Mouse (Mus musculus): ENCODE measurements around the gene Cbr4. TPM values are rescaled to one million over a fixed set of nuclear protein-coding genes. Genes with fewer than 3 reads are reported as not detected.

Cbr4 gene
- total RNA-seq (2014; fragmentation: Nextera tagmentation) (13.0 and 31.4 TPM in 2 replicates), total RNA-seq (2017) (54.0 and 56.1 TPM in 2 replicates)

GRCm38 (mm10) chr8:61487597-61488156 lies at the start of gene Cbr4:
Cbr4 (plus strand) TSS chr8:61487734.
- peak; percentile 99 for ATAC-seq (replicated peaks; ENCODE audit: low FRiP score, low TSS enrichment, poor library complexity, severe bottlenecking)

- no peak for ATAC-seq (replicated peaks; ENCODE audit: low FRiP score, low TSS enrichment, poor library complexity, severe bottlenecking)
Observed at GRCm38 (mm10) chr8:61442988-61443387, 44.5 kb upstream of the Cbr4 start.

- ATAC-seq (replicated peaks; ENCODE audit: low FRiP score, low TSS enrichment, poor library complexity, severe bottlenecking): no peak
Observed at GRCm38 (mm10) chr8:61444358-61444757, 43.2 kb upstream of the Cbr4 start.

GRCm38 (mm10) chr8:61446329-61446728 lies 41.2 kb upstream of the Cbr4 start:
- no peak for ATAC-seq (replicated peaks; ENCODE audit: low FRiP score, low TSS enrichment, poor library complexity, severe bottlenecking)

GRCm38 (mm10) chr8:61448100-61448499 lies 39.4 kb upstream of the Cbr4 start:
- no peak for ATAC-seq (replicated peaks; ENCODE audit: low FRiP score, low TSS enrichment, poor library complexity, severe bottlenecking)

GRCm38 (mm10) chr8:61448881-61449280 lies 38.7 kb upstream of the Cbr4 start:
- ATAC-seq (replicated peaks; ENCODE audit: low FRiP score, low TSS enrichment, poor library complexity, severe bottlenecking): no peak

- ATAC-seq (replicated peaks; ENCODE audit: low FRiP score, low TSS enrichment, poor library complexity, severe bottlenecking): peak; percentile 55; the same call in 1 of the 2 replicates
Observed at GRCm38 (mm10) chr8:61450916-61451575, 36.5 kb upstream of the Cbr4 start.

GRCm38 (mm10) chr8:61451721-61452337 lies 35.7 kb upstream of the Cbr4 start:
- ATAC-seq (replicated peaks; ENCODE audit: low FRiP score, low TSS enrichment, poor library complexity, severe bottlenecking): no peak

GRCm38 (mm10) chr8:61459763-61460162 lies 27.8 kb upstream of the Cbr4 start:
- ATAC-seq (replicated peaks; ENCODE audit: low FRiP score, low TSS enrichment, poor library complexity, severe bottlenecking): no peak

- ATAC-seq (replicated peaks; ENCODE audit: low FRiP score, low TSS enrichment, poor library complexity, severe bottlenecking): no peak
Observed at GRCm38 (mm10) chr8:61462221-61462620, 25.3 kb upstream of the Cbr4 start.

GRCm38 (mm10) chr8:61464393-61464792 lies 23.1 kb upstream of the Cbr4 start:
- ATAC-seq (replicated peaks; ENCODE audit: low FRiP score, low TSS enrichment, poor library complexity, severe bottlenecking): 0 out of 2 replicates have a peak, but pooled peaks have one; percentile 47

GRCm38 (mm10) chr8:61466696-61467552 lies 20.6 kb upstream of the Cbr4 start:
- ATAC-seq (replicated peaks; ENCODE audit: low FRiP score, low TSS enrichment, poor library complexity, severe bottlenecking): no peak

GRCm38 (mm10) chr8:61467553-61467815 lies 20.1 kb upstream of the Cbr4 start:
- ATAC-seq (replicated peaks; ENCODE audit: low FRiP score, low TSS enrichment, poor library complexity, severe bottlenecking): no peak

GRCm38 (mm10) chr8:61470213-61470612 lies 17.3 kb upstream of the Cbr4 start:
- no peak for ATAC-seq (replicated peaks; ENCODE audit: low FRiP score, low TSS enrichment, poor library complexity, severe bottlenecking)

GRCm38 (mm10) chr8:61475251-61475673 lies 12.3 kb upstream of the Cbr4 start:
- no peak for ATAC-seq (replicated peaks; ENCODE audit: low FRiP score, low TSS enrichment, poor library complexity, severe bottlenecking)

- ATAC-seq (replicated peaks; ENCODE audit: low FRiP score, low TSS enrichment, poor library complexity, severe bottlenecking): no peak
Observed at GRCm38 (mm10) chr8:61476160-61476559, 11.4 kb upstream of the Cbr4 start.

GRCm38 (mm10) chr8:61478150-61478549 lies 9.4 kb upstream of the Cbr4 start:
- ATAC-seq (replicated peaks; ENCODE audit: low FRiP score, low TSS enrichment, poor library complexity, severe bottlenecking): no peak

- no peak for ATAC-seq (replicated peaks; ENCODE audit: low FRiP score, low TSS enrichment, poor library complexity, severe bottlenecking)
Observed at GRCm38 (mm10) chr8:61478793-61479192, 8.7 kb upstream of the Cbr4 start.

GRCm38 (mm10) chr8:61479506-61480214 lies 7.9 kb upstream of the Cbr4 start:
- peak; percentile 94 for ATAC-seq (replicated peaks; ENCODE audit: low FRiP score, low TSS enrichment, poor library complexity, severe bottlenecking)

Data from megakaryocyte-erythroid progenitor cell, adult 5-6 weeks (primary cell).